Mouse (Mus musculus): Measurements from ENCODE around the gene Gpx4.

DNA sequence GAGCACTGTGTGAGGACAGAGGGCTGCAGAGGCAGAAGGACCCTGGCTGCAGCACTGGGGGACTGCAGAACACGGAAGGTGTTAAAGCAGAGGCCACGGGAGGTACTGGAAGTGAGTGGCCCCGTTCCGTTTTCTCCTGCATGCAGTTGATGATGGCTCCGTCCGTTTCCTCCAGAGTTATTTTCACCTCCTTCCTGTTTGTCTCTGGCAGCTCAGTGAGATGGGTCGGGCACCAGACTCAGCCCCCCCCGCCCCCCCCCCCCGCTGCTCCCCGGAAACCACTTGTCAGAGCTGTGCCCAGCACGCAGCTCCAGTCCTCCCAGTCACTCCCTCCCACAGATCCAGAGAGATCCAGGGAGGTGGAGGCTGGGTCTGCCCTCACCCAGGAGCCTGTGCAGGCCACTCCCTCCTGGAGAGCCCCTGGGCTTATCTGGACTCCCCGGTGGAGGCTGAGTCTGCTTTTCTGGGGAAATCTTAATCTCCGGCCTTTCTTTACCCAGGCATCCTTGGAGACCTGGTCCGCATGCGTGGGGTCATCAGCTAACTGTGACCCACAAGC lies 28.1 kb upstream of the Gpx4 start:
- TF ChIP-seq TAL1 (IDR thresholded peaks at IDR 0.05; ENCODE audit: low read length) (no peak), GATA1 (IDR thresholded peaks at IDR 0.05; ENCODE audit: low read length) (no peak)

All from erythroblast, embryonic 14.5 days (primary cell).